Mouse (Mus musculus): ENCODE results near the gene Cdkn2c. TPM values are rescaled to one million over a fixed set of nuclear protein-coding genes. Genes with fewer than 3 reads are reported as not detected.
"Not testable (repeated sequence)": the region's sequence is repeated elsewhere in the genome, so short reads cannot be mapped to it uniquely, and the experiment has no call there.

The Cdkn2c gene
- total RNA-seq (2021): 10 to 100 TPM; 20.6 TPM
- long read RNA-seq, experiment 1, transcript Cdkn2c-201 (2 exons, 1,106 nt): minor isoform, 5 of 26 reads
- long read RNA-seq, experiment 1, transcript Cdkn2c-202 (3 exons, 2,471 nt): major isoform, 20 of 26 reads
- long read RNA-seq, experiment 1, partial matches to known transcripts: 0 of 26 reads
- long read RNA-seq, experiment 1, other reads (novel, unspliced or antisense): 1 of 26 reads
- long read RNA-seq, experiment 2, transcript Cdkn2c-202 (3 exons, 2,471 nt): major isoform, 28 of 34 reads
- long read RNA-seq, experiment 2, partial matches to known transcripts: 0 of 34 reads
- long read RNA-seq, experiment 2, other reads (novel, unspliced or antisense): 2 of 34 reads

DNA sequence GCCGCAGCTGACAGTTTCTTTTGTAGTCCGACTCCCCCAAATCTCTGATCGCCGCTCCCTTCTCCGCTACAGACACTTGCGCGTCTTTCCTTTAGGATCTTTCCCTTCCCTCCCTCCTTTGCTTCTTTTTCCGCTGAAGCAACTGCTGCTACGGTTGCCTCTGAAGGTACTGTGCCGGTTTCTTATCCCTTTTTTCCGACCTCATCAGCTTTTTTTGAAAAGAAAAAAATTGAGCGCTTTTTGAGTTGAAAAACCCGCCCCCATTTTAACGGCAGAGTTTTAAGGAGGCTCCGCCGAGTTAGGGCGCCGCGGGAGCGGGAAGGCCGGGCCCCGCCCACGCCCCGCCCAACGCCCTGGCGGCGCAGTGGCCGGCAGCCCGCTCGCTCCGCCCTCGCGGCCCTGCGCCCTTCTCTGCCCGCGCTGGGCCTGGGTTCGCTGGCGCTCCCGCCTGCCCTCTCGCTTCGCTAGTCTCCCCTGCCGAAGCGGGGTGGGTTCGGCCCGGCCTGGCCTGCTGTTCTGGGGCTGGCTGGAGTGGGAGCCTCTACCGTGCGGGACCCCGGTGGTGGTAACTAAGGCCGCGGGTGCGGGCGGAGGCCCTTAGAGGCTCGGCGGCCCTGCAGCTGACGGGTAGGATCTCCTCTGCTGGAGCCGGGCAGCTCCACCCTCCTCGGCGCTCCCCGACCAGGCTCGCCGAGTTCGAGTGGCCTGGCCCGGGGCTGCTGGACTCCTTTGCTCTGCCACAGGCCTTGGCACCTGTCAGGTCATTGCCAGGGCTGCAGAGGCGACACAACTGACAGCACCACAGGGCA lies at the start of gene Cdkn2c:
TSS of gene Cdkn2c (minus strand) at position 729 of the 809 bp plus-strand sequence.
- peak; percentile 90 for DNase-seq

DNA sequence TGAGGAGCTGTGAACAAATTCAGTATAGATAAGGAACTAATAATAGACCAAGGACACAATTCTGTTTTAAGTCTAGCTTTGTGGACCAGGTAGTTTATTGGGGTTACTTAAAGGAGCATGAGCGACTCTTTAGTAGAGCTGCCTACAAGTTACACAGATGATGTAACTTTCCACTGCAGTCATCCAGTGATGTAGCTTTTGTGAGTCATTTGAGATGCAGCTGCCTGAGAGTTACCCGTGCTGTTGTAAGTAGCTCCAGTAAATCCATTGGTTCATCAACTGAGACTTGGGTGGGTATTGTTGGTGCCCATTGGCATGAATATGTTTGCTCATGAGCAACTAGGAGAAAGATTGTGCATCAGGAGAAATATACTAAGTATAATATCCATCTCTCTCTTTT lies 38.4 kb upstream of the Cdkn2c start:
- DNase-seq: no peak

DNA sequence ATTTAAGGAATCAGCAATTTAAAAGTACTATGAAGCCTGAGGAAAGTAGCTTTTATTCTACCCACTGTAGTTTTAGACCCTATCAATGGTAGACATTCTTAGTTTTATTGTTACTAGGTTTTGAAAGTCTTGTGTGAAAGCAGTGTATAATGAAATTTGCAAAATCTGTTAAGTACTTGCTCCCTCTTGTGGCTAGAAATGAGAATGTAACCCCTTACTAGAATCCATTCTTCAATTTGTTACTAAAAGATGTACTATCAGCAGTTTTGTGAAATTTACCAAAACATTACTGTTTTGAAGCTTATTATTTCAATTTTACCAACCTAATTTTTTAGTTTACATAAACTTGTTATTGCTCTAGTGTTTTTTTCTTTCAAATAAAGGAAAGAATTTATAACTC lies 36.6 kb upstream of the Cdkn2c start:
- no peak for DNase-seq

DNA sequence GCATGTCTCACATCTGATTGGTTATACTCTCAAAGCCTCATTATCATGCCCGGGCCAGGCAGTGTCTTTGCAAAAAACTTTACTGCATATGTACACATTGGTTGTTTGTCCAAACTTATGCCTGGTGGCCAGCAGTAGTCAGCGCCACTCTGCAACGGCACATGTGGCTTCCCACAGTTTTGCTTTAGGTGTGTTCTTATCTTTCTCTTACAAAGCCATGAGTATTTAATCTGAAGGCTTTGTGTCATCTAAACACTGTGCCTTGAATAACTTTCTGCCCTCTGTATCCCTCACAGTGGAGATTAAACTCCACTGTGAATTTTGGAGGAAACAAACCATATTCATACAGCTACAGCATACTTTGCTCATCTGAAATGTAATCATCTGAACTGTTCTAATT lies 33.7 kb upstream of the Cdkn2c start:
- DNase-seq: not testable (repeated sequence)

- no peak for DNase-seq
Measured at GRCm38 (mm10) chr4:109692674-109693073, 25.7 kb upstream of the Cdkn2c start.

DNA sequence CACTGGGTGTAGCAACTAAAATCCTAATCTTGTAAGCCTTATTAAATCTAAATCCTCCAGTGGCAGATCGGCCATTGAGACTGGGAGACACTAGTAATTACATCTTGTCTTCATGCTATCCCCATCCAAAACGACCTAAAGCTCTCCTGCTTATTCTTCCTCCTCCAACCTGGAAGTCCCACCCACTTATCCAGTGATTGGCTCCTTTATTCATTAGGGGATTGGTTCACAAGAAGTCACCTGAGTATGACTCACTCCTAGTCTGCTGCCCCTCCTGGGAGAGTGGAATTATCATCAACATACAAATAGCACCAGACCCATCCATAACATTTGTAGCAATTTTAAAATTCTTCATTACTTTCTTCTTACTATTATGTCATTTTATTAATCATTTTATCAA lies 16.6 kb upstream of the Cdkn2c start:
- no peak for DNase-seq

DNA sequence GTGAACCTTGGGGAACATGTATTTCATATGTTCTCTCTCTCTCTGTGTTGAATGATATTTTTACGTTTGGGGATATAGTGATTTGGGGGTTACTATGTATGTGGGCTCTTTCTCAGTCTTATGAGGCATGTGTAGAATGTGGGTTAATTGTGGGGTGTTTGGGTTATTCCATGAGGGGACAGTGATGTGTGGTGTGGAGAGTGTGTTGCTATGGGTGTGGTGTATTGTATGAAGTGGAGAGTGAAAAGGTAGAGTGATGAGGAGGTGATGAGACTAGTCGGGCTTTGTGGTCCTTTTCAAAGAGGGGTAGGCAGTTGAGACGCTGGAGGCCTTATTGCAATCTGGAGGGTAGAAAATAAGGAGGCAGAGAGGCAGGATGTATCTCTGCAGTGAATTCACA lies 10.2 kb upstream of the Cdkn2c start:
- DNase-seq: no peak

DNA sequence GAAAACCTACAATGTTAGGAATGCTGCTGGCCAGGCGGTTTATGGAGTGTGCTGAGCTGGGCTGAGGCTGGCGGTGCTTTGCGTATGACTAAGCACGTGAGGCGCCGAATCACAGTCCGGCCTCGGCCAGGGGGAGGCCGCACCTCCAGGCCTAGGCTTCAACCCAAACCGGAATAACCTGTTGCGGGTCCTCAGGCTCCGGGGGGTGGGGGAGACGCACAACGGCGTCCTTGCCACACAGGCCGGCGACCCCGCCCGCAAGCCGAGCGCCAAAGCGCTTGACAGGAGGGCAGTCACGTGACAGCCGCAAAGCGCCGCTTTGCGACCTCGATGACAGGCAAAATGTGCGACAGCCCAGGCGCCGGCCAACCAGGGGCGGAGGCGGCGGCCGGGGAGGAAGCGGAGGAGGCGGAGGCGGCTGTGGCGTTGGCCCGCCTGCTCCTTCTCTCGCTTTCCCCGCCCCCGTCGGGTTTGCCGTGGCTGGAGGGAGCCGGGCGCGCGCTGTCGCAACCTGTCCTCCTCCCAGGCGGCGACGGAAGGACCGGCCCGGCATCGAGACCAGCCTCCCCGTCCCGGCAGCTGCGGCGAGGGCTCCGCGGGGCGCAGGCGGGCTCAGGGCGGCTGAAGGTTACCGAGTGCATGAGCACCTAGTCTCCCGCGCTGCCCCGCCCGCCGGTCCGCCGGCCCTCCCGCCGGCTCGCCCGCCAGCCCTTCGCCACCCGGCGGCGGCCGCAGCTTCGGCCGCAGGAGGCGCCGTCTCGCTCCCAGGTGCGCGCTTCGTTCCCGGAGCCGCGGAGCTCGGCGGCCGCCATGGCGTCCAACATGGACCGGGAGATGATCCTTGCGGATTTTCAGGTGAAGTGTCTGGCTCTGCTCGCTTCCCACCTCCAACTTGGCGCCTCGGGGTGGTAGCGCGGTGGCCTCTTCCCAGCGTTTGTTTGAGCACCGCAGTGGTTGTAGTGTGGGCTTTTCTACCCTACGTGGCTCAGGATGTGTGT lies 9.5 kb upstream of the Cdkn2c start, which contains the start of gene Faf1:
TSS of gene Faf1 (plus strand) at position 371 of the 998 bp plus-strand sequence.
- DNase-seq: peak; percentile 95

DNA sequence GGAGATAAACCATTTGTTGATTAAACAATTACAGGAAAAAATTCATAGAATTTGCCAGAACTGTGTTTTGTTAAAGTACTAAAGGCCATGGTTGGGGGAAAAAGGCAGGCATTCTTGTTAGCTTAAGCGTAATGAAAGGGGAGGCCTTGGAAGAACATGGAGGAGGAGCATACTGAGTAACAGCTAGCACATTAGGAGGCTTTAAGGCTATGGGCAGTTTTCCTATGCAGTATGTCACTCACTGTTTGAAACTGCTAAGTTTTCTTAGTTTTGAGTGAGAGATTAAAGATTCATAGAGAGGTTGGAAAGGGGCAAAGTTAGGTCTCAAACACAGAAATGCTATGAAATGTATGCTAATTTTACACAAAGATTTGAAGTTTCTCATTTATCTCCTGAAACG lies 7.1 kb upstream of the Cdkn2c start:
- DNase-seq: no peak

DNA sequence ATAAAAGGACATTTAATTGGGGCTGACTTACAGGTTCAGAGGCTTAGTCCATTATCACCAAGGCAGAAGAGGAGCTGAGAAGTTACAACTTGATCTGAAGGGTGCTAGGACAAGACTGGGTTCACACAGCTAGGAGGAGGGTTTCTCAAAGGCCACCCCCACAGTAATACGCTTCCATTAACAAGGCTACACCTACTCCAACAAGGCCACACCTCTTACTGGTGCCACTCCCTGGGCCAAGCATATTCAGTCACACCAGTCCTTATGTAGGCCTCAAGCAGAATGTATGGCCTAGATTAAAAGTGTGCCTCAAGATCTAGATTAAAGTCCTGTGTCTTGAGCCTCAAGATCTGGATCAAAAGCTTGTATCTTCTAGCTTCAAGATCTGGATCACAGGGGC lies 5.0 kb upstream of the Cdkn2c start:
- DNase-seq: no peak

DNA sequence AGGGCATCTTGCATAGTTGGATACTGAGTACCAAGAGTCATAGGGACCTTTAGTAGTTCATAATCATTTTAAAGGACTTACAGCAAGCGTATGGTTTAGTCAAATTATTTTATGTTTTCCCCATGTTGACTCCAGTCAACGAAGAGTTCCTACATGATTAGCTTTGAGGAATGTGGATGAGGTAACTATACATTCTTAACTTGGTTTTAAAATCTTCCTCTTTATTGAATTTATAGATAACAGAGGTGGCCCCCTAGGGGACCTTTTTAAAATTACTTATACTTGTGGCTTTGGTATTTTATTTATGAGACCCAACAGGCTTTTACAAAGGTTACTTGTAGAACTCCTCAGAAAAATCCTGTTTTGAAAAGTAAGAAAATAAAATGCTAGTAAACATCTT lies 3.2 kb upstream of the Cdkn2c start:
- DNase-seq: no peak

GRCm38 (mm10) chr4:109667518-109667917 lies 529 bp upstream of the Cdkn2c start:
- no peak for DNase-seq

DNA sequence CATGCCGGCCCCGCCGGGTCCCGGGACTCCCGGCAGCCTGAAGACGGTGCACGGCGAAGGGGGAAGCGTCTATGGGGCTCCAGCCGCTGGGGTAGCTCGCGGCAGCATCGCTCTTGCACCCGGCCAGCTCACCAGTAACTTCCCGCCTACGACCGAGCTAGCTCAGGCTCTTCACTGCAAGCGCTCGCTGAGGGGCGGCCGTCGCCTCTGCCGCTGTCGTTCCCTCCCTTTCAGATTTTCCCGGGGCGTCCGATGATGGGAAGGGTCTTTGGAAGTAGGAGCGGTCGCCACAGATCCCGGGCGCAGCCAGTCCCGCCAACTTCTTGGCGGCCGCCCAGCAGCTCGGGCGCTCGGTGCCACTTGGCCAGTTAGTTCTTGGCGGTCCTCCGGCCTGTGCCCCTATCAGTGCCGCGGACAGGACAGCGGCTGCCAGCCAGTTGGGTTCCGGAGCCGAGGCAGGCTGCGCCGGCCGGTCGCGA lies 968 bp downstream of the Cdkn2c start:
- DNase-seq: peak; percentile 77

DNA sequence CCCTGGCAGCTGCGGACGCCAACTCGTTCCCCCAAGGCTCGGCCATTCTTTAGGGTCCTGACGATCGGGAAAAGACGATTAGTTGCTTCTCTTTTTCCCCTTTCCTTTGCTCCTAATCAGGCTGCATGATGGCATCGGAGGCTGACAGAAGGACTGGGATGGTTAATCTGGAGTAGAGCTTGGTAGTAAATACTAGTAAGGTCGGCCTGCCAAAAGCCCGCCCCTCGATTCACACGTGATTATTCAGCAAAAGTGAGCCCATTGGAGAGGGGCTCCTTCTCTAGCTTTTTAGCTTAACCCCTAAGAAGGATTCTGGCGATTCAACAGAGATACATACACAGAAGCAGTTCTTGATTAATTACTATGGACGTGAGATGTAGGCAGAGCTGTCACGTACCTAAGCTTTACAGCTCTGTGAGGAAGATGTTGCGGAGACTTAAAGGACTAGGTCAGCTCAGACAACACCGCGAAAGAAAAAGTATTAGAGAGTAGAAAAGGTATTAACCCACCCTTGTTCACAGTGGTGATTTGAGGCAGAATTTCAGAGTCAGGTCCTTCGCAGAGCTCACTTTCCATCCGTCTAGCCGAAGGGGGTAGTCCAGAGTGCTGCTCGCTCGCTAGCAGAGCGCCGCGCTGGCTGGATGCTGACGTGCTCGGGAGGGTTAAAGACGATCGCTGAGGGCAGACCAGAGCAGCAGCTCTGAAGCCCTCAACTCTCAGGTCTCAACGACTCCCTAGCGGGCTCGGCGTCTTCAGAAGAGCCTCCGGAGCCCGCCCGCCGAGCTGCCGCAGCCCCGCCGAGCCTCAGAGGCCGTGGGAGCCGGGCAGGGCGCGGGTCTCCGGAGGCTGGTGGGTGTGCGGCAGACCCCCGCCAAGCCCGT lies 1.6 kb downstream of the Cdkn2c start:
- peak; percentile 70 for DNase-seq

DNA sequence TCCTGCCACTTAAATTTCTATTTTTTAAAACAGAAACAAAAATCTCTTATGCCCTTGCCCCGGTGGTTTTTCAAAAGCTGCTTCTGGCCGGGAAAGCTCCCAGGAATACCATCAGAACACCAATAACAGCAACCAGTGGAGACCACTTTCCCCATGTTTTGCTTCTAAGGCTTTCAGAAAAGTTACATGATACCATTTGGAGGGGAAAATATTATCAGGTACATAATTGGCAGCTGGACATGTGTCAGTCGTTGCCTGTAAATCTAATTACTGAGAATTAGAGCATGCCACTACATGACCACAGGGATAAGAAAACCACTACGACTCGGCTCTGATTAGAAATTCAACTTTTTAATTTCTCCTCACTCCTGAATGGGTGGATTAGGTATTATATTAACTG lies 2.9 kb downstream of the Cdkn2c start:
- DNase-seq: no peak

GRCm38 (mm10) chr4:109662271-109662670 lies 4.7 kb downstream of the Cdkn2c start:
- no peak for DNase-seq

GRCm38 (mm10) chr4:109661183-109661582 lies 5.8 kb downstream of the Cdkn2c start:
- no peak for DNase-seq

- no peak for DNase-seq
Measured at GRCm38 (mm10) chr4:109660568-109660967, 6.4 kb downstream of the Cdkn2c start.

GRCm38 (mm10) chr4:109659571-109659970 lies 7.4 kb downstream of the Cdkn2c start:
- DNase-seq: no peak

DNA sequence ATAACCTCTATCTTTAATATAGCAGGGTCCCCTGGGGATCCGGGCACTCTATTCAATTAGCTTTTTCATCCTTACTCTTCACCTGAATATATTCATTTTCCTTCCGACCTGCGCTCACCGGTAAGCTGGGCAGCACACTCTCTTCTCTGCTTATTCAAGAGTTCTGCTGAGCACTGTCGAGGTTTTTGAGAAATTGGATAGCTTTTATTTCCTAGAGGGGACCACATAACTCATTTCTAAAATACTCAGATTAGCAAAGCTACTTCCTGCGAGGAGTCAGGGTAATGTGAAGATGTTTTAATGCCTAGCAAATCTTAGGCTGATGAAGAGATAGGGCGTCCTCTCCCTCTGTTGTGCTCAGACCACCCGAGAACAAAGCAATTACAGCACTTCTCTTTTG lies 8.2 kb downstream of the Cdkn2c start:
- DNase-seq: no peak

GRCm38 (mm10) chr4:109657851-109658500 lies 9.0 kb downstream of the Cdkn2c start:
- no peak for DNase-seq
